Mouse (Mus musculus): ENCODE measurements around the gene Olfml2b.

DNA sequence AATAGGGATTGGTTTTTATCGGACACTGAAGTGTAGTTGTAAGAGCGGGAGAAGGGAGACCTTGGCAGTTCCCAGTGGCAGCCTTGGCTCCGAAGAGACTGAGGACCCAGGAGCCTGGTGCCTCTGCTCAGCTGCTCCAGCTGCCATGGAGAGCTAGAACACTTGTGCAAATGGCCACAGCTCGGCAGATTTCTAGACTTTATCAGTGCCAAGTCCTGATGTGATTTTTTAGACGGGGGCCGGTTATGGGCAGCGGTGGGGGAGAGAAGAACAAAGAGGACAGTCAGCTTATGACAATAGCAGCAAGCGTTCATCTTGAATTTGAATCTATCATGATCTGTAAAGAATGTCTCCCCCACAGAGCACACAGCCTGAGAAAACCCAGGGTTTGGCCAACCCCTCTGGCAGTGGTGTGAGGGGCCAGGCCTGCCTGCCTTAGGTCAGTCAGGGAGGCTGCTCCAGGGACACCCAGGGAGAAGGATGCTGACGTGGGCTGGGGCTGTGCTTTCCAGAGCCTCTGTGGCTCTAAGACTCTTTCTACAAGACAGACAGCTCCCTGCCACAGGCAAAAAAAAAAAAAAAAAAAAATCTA, 29.9 kb downstream of the Olfml2b start:
- no peak for TF ChIP-seq CTCF (IDR thresholded peaks at IDR 0.05; ENCODE audit: low read depth)
- no peak for TF ChIP-seq EP300 (optimal IDR thresholded peaks at IDR 0.05)
